Mouse (Mus musculus) midbrain, embryonic 15.5 days (tissue): ENCODE data around the gene Unc119. TPM values are rescaled to one million over a fixed set of nuclear protein-coding genes. Genes with fewer than 3 reads are reported as not detected.
A peak's percentile ranks its signal among the peaks of the same experiment; 100 is the strongest.

ENCODE experiments used
- ATAC-seq: fragments of 200-750 bp; cut with Nextera tagmentation; replicated peaks from 2 replicates; pipeline ENCODE4 v1.8.0; 2017; ENCODE audit warnings: moderate TSS enrichment
- H3K27ac ChIP-seq: fragments of 300-500 bp; sonication (generic); 2 replicates; pipeline ENCODE4 v1.5.1; 2015; ENCODE audit warnings: mild to moderate bottlenecking, inconsistent platforms
- H3K27me3 ChIP-seq: fragments of 300-500 bp; sonication (generic); replicated peaks from 2 replicates; pipeline ENCODE4 v1.6.1; 2015; ENCODE audit warnings: inconsistent platforms
- H3K36me3 ChIP-seq: fragments of 300-500 bp; sonication (generic); replicated peaks from 2 replicates; pipeline ENCODE4 v1.6.1; 2015; ENCODE audit warnings: inconsistent platforms
- H3K4me1 ChIP-seq: fragments of 300-500 bp; sonication (generic); 2 replicates; pipeline ENCODE4 v1.6.1; 2015; ENCODE audit warnings: inconsistent platforms
- H3K4me2 ChIP-seq: fragments of 300-500 bp; sonication (generic); 2 replicates; pipeline ENCODE4 v1.6.1; 2015; ENCODE audit warnings: inconsistent platforms, mild to moderate bottlenecking, moderate library complexity
- H3K4me3 ChIP-seq: fragments of 300-500 bp; sonication (generic); 2 replicates; pipeline ENCODE4 v1.5.1; 2015; ENCODE audit warnings: mild to moderate bottlenecking, inconsistent platforms
- H3K9ac ChIP-seq: fragments of 300-500 bp; sonication (generic); 2 replicates; pipeline ENCODE4 v1.6.1; 2015; ENCODE audit warnings: mild to moderate bottlenecking, inconsistent platforms
- H3K9me3 ChIP-seq: fragments of 300-500 bp; sonication (generic); 2 replicates; pipeline ENCODE4 v1.6.1; 2016; ENCODE audit warnings: inconsistent platforms
- WGBS: fragments of 180-500 bp; shearing (Covaris S2); methylation state at CpG from one replicate; pipeline ENCODE4 v1.1.7; 2015; ENCODE audit warnings: mixed read lengths; 5-methylcytosine and 5-hydroxymethylcytosine counted together
- polyA plus RNA-seq: library from polyadenylated mRNA; unstranded; fragments of >200 nt; fragmentation: Nextera tagmentation; extraction: Ambion mirVana; gene quantifications from 2 replicates; pipeline ENCODE4 v1.2.1, GENCODE M21; 2015

The Unc119 gene
- polyA plus RNA-seq, 1 experiment from 2014 or later, result 80.8 TPM

GRCm38 (mm10) chr11:78382286-78382685 is 39.0 kb downstream of the Unc119 start:
- no peaks in the 10 kb centered on the region for H3K4me1 ChIP-seq
- no peak overlapping the region for H3K4me2 ChIP-seq
- 84% methylated on average over 7 of the region's 7 CpGs for WGBS
- H3K9me3 ChIP-seq, result no peaks in the 10 kb centered on the region
- H3K4me3 ChIP-seq, result no peak overlapping the region
- ATAC-seq, result no peak
- H3K36me3 ChIP-seq, result no peaks in the 10 kb centered on the region
- H3K27ac ChIP-seq, result no peak overlapping the region
- no peaks in the 10 kb centered on the region for H3K27me3 ChIP-seq
- no peak overlapping the region for H3K9ac ChIP-seq

- Histone ChIP-seq H3K27me3 (no peaks in the 10 kb centered on the region), H3K36me3 (no peaks in the 10 kb centered on the region), H3K4me3 (no peak overlapping the region), H3K9me3 (no peaks in the 10 kb centered on the region), H3K9ac (no peak overlapping the region), H3K4me1 (no peaks in the 10 kb centered on the region), H3K4me2 (no peak overlapping the region), H3K27ac (no peak overlapping the region)
- no peak for ATAC-seq
- WGBS, result 31% methylated on average over 5 of the region's 5 CpGs
Observed at GRCm38 (mm10) chr11:78382701-78383100, 39.4 kb downstream of the Unc119 start.

- H3K4me1 ChIP-seq, result no peaks in the 10 kb centered on the region
- no peaks in the 10 kb centered on the region for H3K9me3 ChIP-seq
- no peak for ATAC-seq
- H3K4me3 ChIP-seq, result no peak overlapping the region
- 85% methylated on average over 10 of the region's 10 CpGs for WGBS
- no peak overlapping the region for H3K27ac ChIP-seq
- H3K36me3 ChIP-seq, result no peaks in the 10 kb centered on the region
- H3K27me3 ChIP-seq, result no peaks in the 10 kb centered on the region
- no peak overlapping the region for H3K9ac ChIP-seq
- no peak overlapping the region for H3K4me2 ChIP-seq
Observed at GRCm38 (mm10) chr11:78385776-78386175, 42.5 kb downstream of the Unc119 start.

- WGBS, result 87% methylated on average over 14 of the region's 14 CpGs
- Histone ChIP-seq H3K4me1 (no peaks in the 10 kb centered on the region), H3K36me3 (no peaks in the 10 kb centered on the region), H3K9ac (no peak within 1 kb of the TSS), H3K4me2 (no peak within 1 kb of the TSS), H3K27me3 (no peaks in the 10 kb centered on the region), H3K27ac (no peak within 1 kb of the TSS), H3K9me3 (no peaks in the 10 kb centered on the region), H3K4me3 (no peak within 1 kb of the TSS)
- ATAC-seq, result no peak
Observed at GRCm38 (mm10) chr11:78386508-78387043, 43.3 kb downstream of the Unc119 start, which contains the start of gene Foxn1. Gene Foxn1, minus strand, starts transcription at chr11:78386558.

GRCm38 (mm10) chr11:78392728-78393127 is 49.4 kb downstream of the Unc119 start:
- WGBS, result 90% methylated on average over 3 of the region's 3 CpGs

GRCm38 (mm10) chr11:78396950-78397349 is 53.7 kb downstream of the Unc119 start:
- no peak overlapping the region for H3K27ac ChIP-seq
- H3K27me3 ChIP-seq, result peaks cover 4% of the 10 kb centered on the region; the same call in 1 of the 2 replicates
- ATAC-seq, result no peak
- H3K4me1 ChIP-seq, result peaks cover 11% of the 10 kb centered on the region
- 36% methylated on average over 11 of the region's 11 CpGs for WGBS
- peak overlapping the region; percentile 45 for H3K4me2 ChIP-seq
- H3K9ac ChIP-seq, result no peak overlapping the region; the same call in 1 of the 2 replicates
- H3K4me3 ChIP-seq, result no peak overlapping the region
- H3K36me3 ChIP-seq, result no peaks in the 10 kb centered on the region
- no peaks in the 10 kb centered on the region for H3K9me3 ChIP-seq

More at GRCm38 (mm10) chr11:78392728-78393127, 49.4 kb downstream of the Unc119 start:
- H3K4me3 ChIP-seq, result no peak overlapping the region
- H3K27ac ChIP-seq, result no peak overlapping the region
- H3K4me2 ChIP-seq, result no peak overlapping the region
- ATAC-seq, result no peak
- H3K27me3 ChIP-seq, result no peaks in the 10 kb centered on the region
- no peaks in the 10 kb centered on the region for H3K36me3 ChIP-seq
- H3K9ac ChIP-seq, result no peak overlapping the region
- H3K4me1 ChIP-seq, result peaks cover 10% of the 10 kb centered on the region
- H3K9me3 ChIP-seq, result no peaks in the 10 kb centered on the region

GRCm38 (mm10) chr11:78397397-78397796 is 54.1 kb downstream of the Unc119 start:
- Histone ChIP-seq H3K36me3 (no peaks in the 10 kb centered on the region), H3K9ac (no peak overlapping the region; the same call in 1 of the 2 replicates), H3K27me3 (peaks cover 4% of the 10 kb centered on the region; the same call in 1 of the 2 replicates), H3K27ac (no peak overlapping the region), H3K4me1 (peaks cover 11% of the 10 kb centered on the region), H3K9me3 (no peaks in the 10 kb centered on the region), H3K4me2 (peak overlapping the region; percentile 45), H3K4me3 (0 out of 2 replicates have a peak overlapping the region, but pooled peaks have one; percentile 10)
- WGBS, result 8% methylated on average over 18 of the region's 18 CpGs
- ATAC-seq, result peak; percentile 60; the same call in 1 of the 2 replicates

GRCm38 (mm10) chr11:78398212-78398611 is 54.9 kb downstream of the Unc119 start:
- no peak for ATAC-seq
- Histone ChIP-seq H3K27me3 (peaks cover 4% of the 10 kb centered on the region; the same call in 1 of the 2 replicates), H3K4me3 (no peak overlapping the region), H3K27ac (no peak overlapping the region), H3K36me3 (no peaks in the 10 kb centered on the region), H3K4me1 (peaks cover 11% of the 10 kb centered on the region), H3K4me2 (no peak overlapping the region), H3K9ac (no peak overlapping the region), H3K9me3 (no peaks in the 10 kb centered on the region)
- WGBS, result 58% methylated on average over 6 of the region's 6 CpGs

Other genes starting within 250 kb of the Unc119 start
- gene Fam222b, start 248.8 kb upstream of the Unc119 start, polyA plus RNA-seq, result 33.0 and 33.4 TPM in 2 replicates
- gene Traf4, start 177.9 kb upstream of the Unc119 start, polyA plus RNA-seq, result 101 and 107 TPM in 2 replicates
- 6.5 and 7.3 TPM in 2 replicates for gene Nek8, start 166.8 kb upstream of the Unc119 start, polyA plus RNA-seq
- 7.4 and 7.6 TPM in 2 replicates for gene Tlcd1, start 166.8 kb upstream of the Unc119 start, polyA plus RNA-seq
- gene Rpl23a, start 159.9 kb upstream of the Unc119 start, polyA plus RNA-seq, result 695 and 703 TPM in 2 replicates
- gene Rab34, start 155.1 kb upstream of the Unc119 start, polyA plus RNA-seq, result 56.3 and 61.5 TPM in 2 replicates
- gene Proca1, start 150.1 kb upstream of the Unc119 start, polyA plus RNA-seq, result 1.7 and 2.2 TPM in 2 replicates
- 90.0 and 93.6 TPM in 2 replicates for gene Sdf2, start 97.7 kb upstream of the Unc119 start, polyA plus RNA-seq
- 30.0 and 31.7 TPM in 2 replicates for gene Supt6, start 97.5 kb upstream of the Unc119 start, polyA plus RNA-seq
- 55.0 and 62.3 TPM in 2 replicates for gene 2610507B11Rik, start 81.7 kb upstream of the Unc119 start, polyA plus RNA-seq
- gene BC030499, start 52.6 kb upstream of the Unc119 start, polyA plus RNA-seq, result 0.11 and 0.28 TPM in 2 replicates
- 6.9 and 9.6 TPM in 2 replicates for gene Spag5, start 42.0 kb upstream of the Unc119 start, polyA plus RNA-seq
- 84.9 and 129 TPM in 2 replicates for gene Aldoc, start 20.5 kb upstream of the Unc119 start, polyA plus RNA-seq
- gene Pigs, start 15.1 kb upstream of the Unc119 start, polyA plus RNA-seq, result 71.5 and 76.6 TPM in 2 replicates
- gene Foxn1, start 43.1 kb downstream of the Unc119 start, polyA plus RNA-seq, result not detected in 2 replicates
- gene Slc13a2, start 78.7 kb downstream of the Unc119 start, polyA plus RNA-seq, result not detected in 2 replicates
- 23.6 and 23.7 TPM in 2 replicates for gene Slc46a1, start 122.2 kb downstream of the Unc119 start, polyA plus RNA-seq
- gene Sarm1, start 154.3 kb downstream of the Unc119 start, polyA plus RNA-seq, result 52.4 and 56.8 TPM in 2 replicates
- gene Vtn, start 155.6 kb downstream of the Unc119 start, polyA plus RNA-seq, result 137 and 184 TPM in 2 replicates
- gene Sebox, start 160.0 kb downstream of the Unc119 start, polyA plus RNA-seq, result 0.13 and 0.17 TPM in 2 replicates
- 90.5 and 91.0 TPM in 2 replicates for gene Tmem199, start 168.7 kb downstream of the Unc119 start, polyA plus RNA-seq
- gene Poldip2, start 168.7 kb downstream of the Unc119 start, polyA plus RNA-seq, result 182 and 192 TPM in 2 replicates
- 64.2 and 70.0 TPM in 2 replicates for gene Tnfaip1, start 192.8 kb downstream of the Unc119 start, polyA plus RNA-seq
- gene Ift20, start 192.9 kb downstream of the Unc119 start, polyA plus RNA-seq, result 117 and 128 TPM in 2 replicates
- gene Tmem97, start 207.3 kb downstream of the Unc119 start, polyA plus RNA-seq, result 35.0 and 35.4 TPM in 2 replicates